Mouse (Mus musculus) embryonic facial prominence, embryonic 12.5 days (tissue): ENCODE results near the gene Ccl17. TPM values are rescaled to one million over a fixed set of nuclear protein-coding genes. Genes with fewer than 3 reads are reported as not detected.
"Not testable (repeated sequence)": the region's sequence is repeated elsewhere in the genome, so short reads cannot be mapped to it uniquely, and the experiment has no call there.

Source experiments
- ATAC-seq: fragments of 200-750 bp; cut with Nextera tagmentation; 2 replicates; pipeline ENCODE4 v1.8.0; 2017; ENCODE audit not compliant: insufficient number of reproducible peaks, insufficient read depth, low FRiP score, low TSS enrichment
- H3K27ac ChIP-seq: fragments of 300-500 bp; sonication (generic); 2 replicates; pipeline ENCODE4 v1.5.1; 2016; ENCODE audit warnings: mild to moderate bottlenecking
- H3K27me3 ChIP-seq: fragments of 300-500 bp; sonication (generic); 2 replicates; pipeline ENCODE4 v1.6.1; 2016; ENCODE audit warnings: mild to moderate bottlenecking, moderate library complexity
- H3K36me3 ChIP-seq: fragments of 300-500 bp; sonication (generic); 2 replicates; pipeline ENCODE4 v1.6.1; 2016; ENCODE audit warnings: mild to moderate bottlenecking
- H3K4me1 ChIP-seq: fragments of 300-500 bp; sonication (generic); 2 replicates; pipeline ENCODE4 v1.6.1; 2016
- H3K4me2 ChIP-seq: fragments of 300-500 bp; sonication (generic); replicated peaks from 2 replicates; pipeline ENCODE4 v1.6.1; 2016; ENCODE audit warnings: mild to moderate bottlenecking, moderate library complexity
- H3K4me3 ChIP-seq: fragments of 300-500 bp; sonication (generic); 2 replicates; pipeline ENCODE4 v1.5.1; 2016; ENCODE audit warnings: mild to moderate bottlenecking
- H3K9ac ChIP-seq: fragments of 300-500 bp; sonication (generic); 2 replicates; pipeline ENCODE4 v1.6.1; 2016; ENCODE audit warnings: mild to moderate bottlenecking, moderate library complexity
- H3K9me3 ChIP-seq: fragments of 300-500 bp; sonication (generic); 2 replicates; pipeline ENCODE4 v1.6.1; 2016; ENCODE audit warnings: mild to moderate bottlenecking, moderate library complexity
- WGBS: fragments of 180-500 bp; shearing (Covaris S2); methylation state at CpG from one replicate; pipeline ENCODE4 v1.1.7; 2016; 5-methylcytosine and 5-hydroxymethylcytosine counted together
- polyA plus RNA-seq: library from polyadenylated mRNA; unstranded; fragments of >200 nt; fragmentation: Nextera tagmentation; extraction: Ambion mirVana; gene quantifications from 2 replicates; pipeline ENCODE4 v1.2.1, GENCODE M21; 2016

Gene Ccl17
- polyA plus RNA-seq, 1 experiment from 2014 or later, result not detected

GRCm38 (mm10) chr8:94836456-94837240 is 26.4 kb downstream of the Ccl17 start:
- peak overlapping the region; percentile 69 for H3K4me2 ChIP-seq
- peak overlapping the region; percentile 84 for H3K4me3 ChIP-seq
- H3K27me3 ChIP-seq, result no peaks in the 10 kb centered on the region
- ATAC-seq, result no peak
- H3K27ac ChIP-seq, result no peak overlapping the region
- peaks cover 10% of the 10 kb centered on the region for H3K4me1 ChIP-seq
- H3K9me3 ChIP-seq, result no peaks in the 10 kb centered on the region
- H3K9ac ChIP-seq, result peak overlapping the region; percentile 91
- WGBS, result 60% methylated on average over 11 of the region's 11 CpGs
- H3K36me3 ChIP-seq, result peaks cover 8% of the 10 kb centered on the region

- peak; percentile 96 for ATAC-seq
- peak within 1 kb of the TSS; percentile 69 for H3K4me2 ChIP-seq
- H3K4me1 ChIP-seq, result peaks cover 10% of the 10 kb centered on the region
- H3K36me3 ChIP-seq, result no peaks in the 10 kb centered on the region
- no peaks in the 10 kb centered on the region for H3K9me3 ChIP-seq
- H3K9ac ChIP-seq, result peak within 1 kb of the TSS; percentile 91
- H3K27me3 ChIP-seq, result no peaks in the 10 kb centered on the region
- H3K4me3 ChIP-seq, result peak within 1 kb of the TSS; percentile 84
- WGBS, result under 1% methylated on average over 82 of the region's 82 CpGs
- H3K27ac ChIP-seq, result peak within 1 kb of the TSS; percentile 77
Observed at GRCm38 (mm10) chr8:94837662-94838574, 27.7 kb downstream of the Ccl17 start, which contains the start of the genes Coq9 and Ciapin1. TSS of gene Coq9 (plus strand) at chr8:94838321. TSS of gene Ciapin1 (minus strand) at chr8:94838358.

- 0% methylated on average over 24 of the region's 24 CpGs for WGBS
- H3K36me3 ChIP-seq, result no peaks in the 10 kb centered on the region
- H3K4me2 ChIP-seq, result peak overlapping the region; percentile 69
- peak overlapping the region; percentile 77 for H3K27ac ChIP-seq
- H3K4me1 ChIP-seq, result peaks cover 10% of the 10 kb centered on the region
- no peaks in the 10 kb centered on the region for H3K9me3 ChIP-seq
- peak overlapping the region; percentile 84 for H3K4me3 ChIP-seq
- no peaks in the 10 kb centered on the region for H3K27me3 ChIP-seq
- peak; percentile 24; the same call in 1 of the 2 replicates for ATAC-seq
- H3K9ac ChIP-seq, result peak overlapping the region; percentile 91
Observed at GRCm38 (mm10) chr8:94838600-94838999, 28.3 kb downstream of the Ccl17 start.

- Histone ChIP-seq H3K4me1 (peaks cover 10% of the 10 kb centered on the region), H3K36me3 (peaks cover 14% of the 10 kb centered on the region), H3K4me3 (no peak overlapping the region), H3K27me3 (no peaks in the 10 kb centered on the region), H3K9me3 (no peaks in the 10 kb centered on the region), H3K27ac (no peak overlapping the region), H3K9ac (no peak overlapping the region), H3K4me2 (no peak overlapping the region)
- no peak for ATAC-seq
- 59% methylated on average over 2 of the region's 2 CpGs for WGBS
Observed at GRCm38 (mm10) chr8:94841183-94841582, 30.9 kb downstream of the Ccl17 start.

GRCm38 (mm10) chr8:94850049-94850448 is 39.8 kb downstream of the Ccl17 start:
- no peak for ATAC-seq
- H3K36me3 ChIP-seq, result peaks cover 64% of the 10 kb centered on the region
- H3K27ac ChIP-seq, result no peak overlapping the region
- no peak overlapping the region for H3K4me3 ChIP-seq
- no peak overlapping the region for H3K9ac ChIP-seq
- H3K27me3 ChIP-seq, result no peaks in the 10 kb centered on the region
- no peaks in the 10 kb centered on the region for H3K9me3 ChIP-seq
- 89% methylated on average over 5 of the region's 5 CpGs for WGBS
- H3K4me2 ChIP-seq, result no peak overlapping the region
- no peaks in the 10 kb centered on the region for H3K4me1 ChIP-seq

- H3K27me3 ChIP-seq, H3K27ac ChIP-seq, H3K4me3 ChIP-seq, ATAC-seq, H3K9me3 ChIP-seq, H3K9ac ChIP-seq, H3K4me2 ChIP-seq: not testable (repeated sequence)
- peaks cover 13% of the 10 kb centered on the region; the same call in 1 of the 2 replicates for H3K4me1 ChIP-seq
- 90% methylated on average over 11 of the region's 11 CpGs for WGBS
- H3K36me3 ChIP-seq, result peaks cover 47% of the 10 kb centered on the region
Observed at GRCm38 (mm10) chr8:94854761-94855160, 44.5 kb downstream of the Ccl17 start.

- H3K4me2 ChIP-seq, result no peak overlapping the region
Observed at GRCm38 (mm10) chr8:94857011-94857345, 46.7 kb downstream of the Ccl17 start.

GRCm38 (mm10) chr8:94857346-94858173 is 47.3 kb downstream of the Ccl17 start, which contains the start of gene Polr2c:
TSS of gene Polr2c (plus strand) at chr8:94857450.
- Histone ChIP-seq H3K9me3 (no peaks in the 10 kb centered on the region), H3K27ac (peak within 1 kb of the TSS; percentile 71), H3K9ac (peak within 1 kb of the TSS; percentile 72), H3K4me3 (peak within 1 kb of the TSS; percentile 94), H3K36me3 (peaks cover 42% of the 10 kb centered on the region), H3K27me3 (no peaks in the 10 kb centered on the region), H3K4me1 (peaks cover 13% of the 10 kb centered on the region; the same call in 1 of the 2 replicates), H3K4me2 (peak within 1 kb of the TSS; percentile 76)
- 1% methylated on average over 67 of the region's 68 CpGs for WGBS
- peak; percentile 69 for ATAC-seq

More at GRCm38 (mm10) chr8:94857011-94857345, 46.7 kb downstream of the Ccl17 start:
- H3K27ac ChIP-seq, result no peak overlapping the region
- WGBS, result 30% methylated on average over 5 of the region's 5 CpGs
- H3K27me3 ChIP-seq, result no peaks in the 10 kb centered on the region
- 0 out of 2 replicates have a peak overlapping the region, but pooled peaks have one; percentile 94 for H3K4me3 ChIP-seq
- H3K9me3 ChIP-seq, result no peaks in the 10 kb centered on the region
- no peak overlapping the region for H3K9ac ChIP-seq
- H3K4me1 ChIP-seq, result peaks cover 13% of the 10 kb centered on the region; the same call in 1 of the 2 replicates
- H3K36me3 ChIP-seq, result peaks cover 42% of the 10 kb centered on the region
- no peak for ATAC-seq

- Histone ChIP-seq H3K27ac (no peak overlapping the region), H3K4me3 (no peak overlapping the region), H3K4me1 (peaks cover 13% of the 10 kb centered on the region; the same call in 1 of the 2 replicates), H3K9me3 (no peaks in the 10 kb centered on the region), H3K36me3 (peaks cover 60% of the 10 kb centered on the region), H3K27me3 (no peaks in the 10 kb centered on the region), H3K9ac (no peak overlapping the region), H3K4me2 (no peak overlapping the region)
- no peak for ATAC-seq
- WGBS, result 71% methylated on average over 8 of the region's 8 CpGs
Observed at GRCm38 (mm10) chr8:94861352-94861910, 51.2 kb downstream of the Ccl17 start.
